Mouse (Mus musculus): ENCODE data around the gene Zfp846.

The Zfp846 gene

GRCm38 (mm10) chr9:20636790-20637189, 55.7 kb downstream of the Zfp846 start:
- no peak for DNase-seq (ENCODE audit: low read depth, low spot score)

GRCm38 (mm10) chr9:20638552-20638951, 57.5 kb downstream of the Zfp846 start:
- DNase-seq (ENCODE audit: low read depth, low spot score) = no peak

GRCm38 (mm10) chr9:20639486-20639885, 58.4 kb downstream of the Zfp846 start:
- DNase-seq (ENCODE audit: low read depth, low spot score) = no peak

GRCm38 (mm10) chr9:20641501-20641900, 60.4 kb downstream of the Zfp846 start:
- DNase-seq (ENCODE audit: low read depth, low spot score) = no peak

- peak; percentile 91 for DNase-seq (ENCODE audit: low read depth, low spot score)
Observed at GRCm38 (mm10) chr9:20642101-20642895, 61.2 kb downstream of the Zfp846 start, which contains the start of gene Ubl5. Gene Ubl5, plus strand, starts transcription at chr9:20642878.

- peak; percentile 61 for DNase-seq (ENCODE audit: low read depth, low spot score)
Observed at GRCm38 (mm10) chr9:20642896-20643466, 61.9 kb downstream of the Zfp846 start.

- no peak for DNase-seq (ENCODE audit: low read depth, low spot score)
Observed at GRCm38 (mm10) chr9:20643781-20644180, 62.7 kb downstream of the Zfp846 start.

- peak; percentile 62 for DNase-seq (ENCODE audit: low read depth, low spot score)
Observed at GRCm38 (mm10) chr9:20644360-20645081, 63.4 kb downstream of the Zfp846 start, which contains the start of gene Fbxl12. Gene Fbxl12, minus strand, starts transcription at chr9:20644767.

GRCm38 (mm10) chr9:20645121-20645520, 64.0 kb downstream of the Zfp846 start:
- no peak for DNase-seq (ENCODE audit: low read depth, low spot score)

- DNase-seq (ENCODE audit: low read depth, low spot score) = peak; percentile 100
Observed at GRCm38 (mm10) chr9:20651602-20652259, 70.6 kb downstream of the Zfp846 start, which contains the start of gene Pin1. Gene Pin1, plus strand, starts transcription at chr9:20652095.

GRCm38 (mm10) chr9:20652260-20652658, 71.2 kb downstream of the Zfp846 start:
- no peak for DNase-seq (ENCODE audit: low read depth, low spot score)

GRCm38 (mm10) chr9:20653859-20654258, 72.8 kb downstream of the Zfp846 start:
- DNase-seq (ENCODE audit: low read depth, low spot score) = no peak

Measured in brain, embryonic 18.5 days (tissue).